Mouse (Mus musculus) heart, embryonic 10.5 days (tissue): ENCODE data around the gene Suco. TPM values are rescaled to one million over a fixed set of nuclear protein-coding genes. Genes with fewer than 3 reads are reported as not detected.

Experiments
- DNase-seq: peaks from one replicate; pipeline ENCODE4 v3.0.0-alpha.2; 2017; ENCODE audit warnings: low spot score
- H3K27ac ChIP-seq: fragments of 300-500 bp; sonication (generic); 2 replicates; pipeline ENCODE4 v1.5.1; 2016; ENCODE audit warnings: mild to moderate bottlenecking
- H3K27me3 ChIP-seq: fragments of 300-500 bp; sonication (generic); 2 replicates; pipeline ENCODE4 v1.6.1; 2016; ENCODE audit warnings: mild to moderate bottlenecking; ENCODE audit not compliant: poor library complexity, insufficient read depth, severe bottlenecking
- H3K36me3 ChIP-seq: fragments of 300-500 bp; sonication (generic); 2 replicates; pipeline ENCODE4 v1.6.1; 2016; ENCODE audit warnings: mild to moderate bottlenecking, moderate library complexity
- H3K4me1 ChIP-seq: fragments of 300-500 bp; sonication (generic); 2 replicates; pipeline ENCODE4 v1.6.1; 2016; ENCODE audit warnings: mild to moderate bottlenecking
- H3K4me3 ChIP-seq: fragments of 300-500 bp; sonication (generic); 2 replicates; pipeline ENCODE4 v1.5.1; 2016; ENCODE audit warnings: mild to moderate bottlenecking, moderate library complexity
- H3K9me3 ChIP-seq: fragments of 300-500 bp; sonication (generic); 2 replicates; pipeline ENCODE4 v1.6.1; 2016; ENCODE audit warnings: mild to moderate bottlenecking, moderate library complexity
- WGBS: fragments of 180-500 bp; shearing (Covaris S2); methylation state at CpG from one replicate; pipeline ENCODE4 v1.1.7; 2016; 5-methylcytosine and 5-hydroxymethylcytosine counted together
- polyA plus RNA-seq: library from polyadenylated mRNA; unstranded; fragments of >200 nt; fragmentation: Nextera tagmentation; extraction: Ambion mirVana; gene quantifications from 2 replicates; pipeline ENCODE4 v1.2.1, GENCODE M21; 2016

Suco gene
- polyA plus RNA-seq, 1 experiment from 2014 or later, result 23.4 TPM

- Histone ChIP-seq H3K36me3 (no peaks in the 10 kb centered on the region), H3K4me1 (no peaks in the 10 kb centered on the region), H3K27ac (no peak overlapping the region), H3K4me3 (no peak overlapping the region), H3K27me3 (no peaks in the 10 kb centered on the region), H3K9me3 (no peaks in the 10 kb centered on the region)
- DNase-seq, result no peak
- WGBS, result 82% methylated on average over 3 of the region's 3 CpGs
Measured at GRCm38 (mm10) chr1:161798866-161799265, 77.6 kb downstream of the Suco start.

- no peak overlapping the region for H3K4me3 ChIP-seq
- no peak overlapping the region for H3K27ac ChIP-seq
- no peak for DNase-seq
- 70% methylated on average over 10 of the region's 10 CpGs for WGBS
- no peaks in the 10 kb centered on the region for H3K9me3 ChIP-seq
- no peaks in the 10 kb centered on the region; the same call in 1 of the 2 replicates for H3K4me1 ChIP-seq
- H3K27me3 ChIP-seq, result no peaks in the 10 kb centered on the region
- no peaks in the 10 kb centered on the region for H3K36me3 ChIP-seq
Measured at GRCm38 (mm10) chr1:161794447-161795211, 81.9 kb downstream of the Suco start.

- Histone ChIP-seq H3K27me3 (no peaks in the 10 kb centered on the region), H3K4me3 (no peak overlapping the region), H3K9me3 (no peaks in the 10 kb centered on the region), H3K27ac (no peak overlapping the region), H3K4me1 (peaks cover 7% of the 10 kb centered on the region; the same call in 1 of the 2 replicates), H3K36me3 (no peaks in the 10 kb centered on the region)
- 73% methylated on average over 3 of the region's 3 CpGs for WGBS
- no peak for DNase-seq
Measured at GRCm38 (mm10) chr1:161793321-161793720, 83.2 kb downstream of the Suco start.

- no peak for DNase-seq
- no peaks in the 10 kb centered on the region for H3K27me3 ChIP-seq
- H3K4me3 ChIP-seq, result no peak overlapping the region
- no peaks in the 10 kb centered on the region for H3K36me3 ChIP-seq
- H3K4me1 ChIP-seq, result peaks cover 7% of the 10 kb centered on the region; the same call in 1 of the 2 replicates
- H3K9me3 ChIP-seq, result no peaks in the 10 kb centered on the region
- H3K27ac ChIP-seq, result no peak overlapping the region
- 91% methylated on average over 4 of the region's 4 CpGs for WGBS
Measured at GRCm38 (mm10) chr1:161792687-161792969, 83.9 kb downstream of the Suco start.

GRCm38 (mm10) chr1:161791854-161792686 is 84.4 kb downstream of the Suco start:
- Histone ChIP-seq H3K9me3 (no peaks in the 10 kb centered on the region), H3K4me1 (peaks cover 7% of the 10 kb centered on the region; the same call in 1 of the 2 replicates), H3K36me3 (no peaks in the 10 kb centered on the region), H3K27me3 (no peaks in the 10 kb centered on the region), H3K4me3 (no peak overlapping the region), H3K27ac (no peak overlapping the region)
- WGBS, result 83% methylated on average over 8 of the region's 8 CpGs
- DNase-seq, result no peak

- 69% methylated on average over 9 of the region's 9 CpGs for WGBS
- Histone ChIP-seq H3K36me3 (no peaks in the 10 kb centered on the region), H3K4me3 (no peak within 1 kb of the TSS), H3K27me3 (no peaks in the 10 kb centered on the region), H3K9me3 (no peaks in the 10 kb centered on the region), H3K4me1 (peaks cover 7% of the 10 kb centered on the region; the same call in 1 of the 2 replicates), H3K27ac (no peak within 1 kb of the TSS; the same call in 1 of the 2 replicates)
- no peak for DNase-seq
Measured at GRCm38 (mm10) chr1:161788339-161788738, 88.1 kb downstream of the Suco start, which contains the start of gene Fasl. TSS of gene Fasl (minus strand) at chr1:161788495.

GRCm38 (mm10) chr1:161782725-161783124 is 93.8 kb downstream of the Suco start:
- Histone ChIP-seq H3K27ac (no peak overlapping the region), H3K4me3 (no peak overlapping the region), H3K4me1 (no peaks in the 10 kb centered on the region), H3K27me3 (no peaks in the 10 kb centered on the region), H3K9me3 (no peaks in the 10 kb centered on the region), H3K36me3 (no peaks in the 10 kb centered on the region)
- DNase-seq, result no peak
- WGBS, result 74% methylated on average over 2 of the region's 2 CpGs

GRCm38 (mm10) chr1:161781594-161781993 is 94.9 kb downstream of the Suco start:
- DNase-seq, result no peak
- Histone ChIP-seq H3K4me3 (no peak overlapping the region), H3K36me3 (no peaks in the 10 kb centered on the region), H3K4me1 (no peaks in the 10 kb centered on the region), H3K9me3 (no peaks in the 10 kb centered on the region), H3K27me3 (no peaks in the 10 kb centered on the region), H3K27ac (no peak overlapping the region)
- 85% methylated on average over 5 of the region's 5 CpGs for WGBS

- no peaks in the 10 kb centered on the region for H3K4me1 ChIP-seq
- no peak overlapping the region for H3K27ac ChIP-seq
- DNase-seq, result no peak
- H3K9me3 ChIP-seq, result no peaks in the 10 kb centered on the region
- no peaks in the 10 kb centered on the region for H3K36me3 ChIP-seq
- no peak overlapping the region for H3K4me3 ChIP-seq
- H3K27me3 ChIP-seq, result no peaks in the 10 kb centered on the region
Measured at GRCm38 (mm10) chr1:161779057-161779456, 97.4 kb downstream of the Suco start.

GRCm38 (mm10) chr1:161775151-161775550 is 101.3 kb downstream of the Suco start:
- no peak for DNase-seq

GRCm38 (mm10) chr1:161771293-161771692 is 105.2 kb downstream of the Suco start:
- 49% methylated on average over 2 of the region's 2 CpGs for WGBS
- no peaks in the 10 kb centered on the region for H3K27me3 ChIP-seq
- H3K4me1 ChIP-seq, result no peaks in the 10 kb centered on the region
- no peak overlapping the region for H3K4me3 ChIP-seq
- H3K36me3 ChIP-seq, result no peaks in the 10 kb centered on the region
- H3K27ac ChIP-seq, result no peak overlapping the region
- no peak for DNase-seq
- no peaks in the 10 kb centered on the region for H3K9me3 ChIP-seq

More at GRCm38 (mm10) chr1:161775151-161775550, 101.3 kb downstream of the Suco start:
- H3K27me3 ChIP-seq, result no peaks in the 10 kb centered on the region
- no peaks in the 10 kb centered on the region for H3K4me1 ChIP-seq
- no peaks in the 10 kb centered on the region for H3K9me3 ChIP-seq
- no peak overlapping the region for H3K4me3 ChIP-seq
- WGBS, result 72% methylated on average over 6 of the region's 6 CpGs
- no peak overlapping the region for H3K27ac ChIP-seq
- no peaks in the 10 kb centered on the region for H3K36me3 ChIP-seq

- no peak for DNase-seq
- Histone ChIP-seq H3K27ac (no peak overlapping the region), H3K36me3 (no peaks in the 10 kb centered on the region), H3K27me3 (no peaks in the 10 kb centered on the region), H3K9me3 (no peaks in the 10 kb centered on the region), H3K4me1 (no peaks in the 10 kb centered on the region), H3K4me3 (no peak overlapping the region)
- 89% methylated on average over 1 of the region's 1 CpGs for WGBS
Measured at GRCm38 (mm10) chr1:161769329-161769728, 107.2 kb downstream of the Suco start.

GRCm38 (mm10) chr1:161767101-161767524 is 109.4 kb downstream of the Suco start:
- Histone ChIP-seq H3K27me3 (no peaks in the 10 kb centered on the region), H3K36me3 (no peaks in the 10 kb centered on the region), H3K27ac (no peak overlapping the region), H3K9me3 (no peaks in the 10 kb centered on the region), H3K4me1 (no peaks in the 10 kb centered on the region), H3K4me3 (no peak overlapping the region)
- no peak for DNase-seq
- WGBS, result 54% methylated on average over 12 of the region's 12 CpGs
